Mouse (Mus musculus): ENCODE measurements around the gene Foxb2. TPM values are rescaled to one million over a fixed set of nuclear protein-coding genes. Genes with fewer than 3 reads are reported as not detected.

Gene Foxb2
- 2.6 and 3.2 TPM in 2 replicates for polyA plus RNA-seq (2016; fragmentation: Nextera tagmentation; extraction: Ambion mirVana)

- H3K27ac ChIP-seq, result no peak within 1 kb of the TSS
- H3K9me3 ChIP-seq (replicated peaks), result no peaks in the 10 kb centered on the region
- 0 out of 2 replicates have a peak, but pooled peaks have one; percentile 4 for ATAC-seq (ENCODE audit: low FRiP score)
- no peaks in the 10 kb centered on the region for H3K36me3 ChIP-seq
- peaks cover 38% of the 10 kb centered on the region for H3K4me1 ChIP-seq
- peaks cover 99% of the 10 kb centered on the region for H3K27me3 ChIP-seq
- H3K9ac ChIP-seq, result peak within 1 kb of the TSS; percentile 57
- peak within 1 kb of the TSS; percentile 46 for H3K4me3 ChIP-seq
- under 1% methylated on average over 40 of the region's 40 CpGs for WGBS
- H3K4me2 ChIP-seq (replicated peaks), result peak within 1 kb of the TSS; percentile 84
Observed at GRCm38 (mm10) chr19:16873221-16873861, at the start of gene Foxb2. Gene Foxb2 (minus strand): TSS chr19:16873805.

GRCm38 (mm10) chr19:16911507-16911906 lies 37.9 kb upstream of the Foxb2 start:
- H3K4me1 ChIP-seq, result no peaks in the 10 kb centered on the region
- H3K9ac ChIP-seq, result no peak overlapping the region
- H3K4me3 ChIP-seq, result no peak overlapping the region
- no peak overlapping the region for H3K27ac ChIP-seq
- H3K4me2 ChIP-seq (replicated peaks), result no peak overlapping the region
- H3K9me3 ChIP-seq (replicated peaks), result no peaks in the 10 kb centered on the region; the same call in 1 of the 2 replicates
- ATAC-seq (ENCODE audit: low FRiP score), result no peak
- WGBS, result 81% methylated on average over 5 of the region's 5 CpGs
- no peaks in the 10 kb centered on the region for H3K36me3 ChIP-seq
- H3K27me3 ChIP-seq, result no peaks in the 10 kb centered on the region

GRCm38 (mm10) chr19:16903106-16903505 lies 29.5 kb upstream of the Foxb2 start:
- Histone ChIP-seq H3K36me3 (no peaks in the 10 kb centered on the region), H3K27me3 (no peaks in the 10 kb centered on the region), H3K27ac (no peak overlapping the region), H3K4me3 (no peak overlapping the region), H3K9me3 (replicated peaks) (no peaks in the 10 kb centered on the region), H3K9ac (no peak overlapping the region), H3K4me2 (replicated peaks) (no peak overlapping the region), H3K4me1 (no peaks in the 10 kb centered on the region)
- no peak for ATAC-seq (ENCODE audit: low FRiP score)
- 85% methylated on average over 2 of the region's 2 CpGs for WGBS

DNA sequence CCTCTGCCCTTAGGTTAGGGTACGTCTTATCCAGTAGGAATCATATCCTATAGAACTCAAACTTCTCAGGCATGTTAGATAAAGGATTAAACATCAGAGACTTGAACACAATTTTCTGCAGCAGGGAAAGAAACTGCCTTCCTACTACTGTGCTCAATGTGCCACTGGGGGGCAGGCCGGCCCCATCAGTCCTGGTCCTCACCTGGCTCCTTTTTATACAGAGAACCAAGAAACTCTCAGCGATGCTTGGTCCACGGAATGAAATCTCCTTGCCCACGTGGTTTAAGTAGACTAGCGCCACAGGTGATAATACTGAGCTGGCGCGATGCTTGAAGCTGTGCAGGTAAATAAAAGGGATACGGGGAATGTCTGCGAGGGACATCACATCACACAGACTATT lies 26.1 kb upstream of the Foxb2 start:
- H3K36me3 ChIP-seq, result no peaks in the 10 kb centered on the region
- no peak for ATAC-seq (ENCODE audit: low FRiP score)
- H3K27me3 ChIP-seq, result no peaks in the 10 kb centered on the region
- H3K4me1 ChIP-seq, result no peaks in the 10 kb centered on the region
- no peaks in the 10 kb centered on the region for H3K9me3 ChIP-seq (replicated peaks)
- H3K4me3 ChIP-seq, result no peak overlapping the region
- H3K4me2 ChIP-seq (replicated peaks), result no peak overlapping the region
- 62% methylated on average over 10 of the region's 10 CpGs for WGBS
- H3K27ac ChIP-seq, result no peak overlapping the region
- H3K9ac ChIP-seq, result no peak overlapping the region

GRCm38 (mm10) chr19:16898576-16898975 lies 25.0 kb upstream of the Foxb2 start:
- Histone ChIP-seq H3K9ac (no peak overlapping the region), H3K27me3 (no peaks in the 10 kb centered on the region), H3K4me1 (no peaks in the 10 kb centered on the region), H3K4me2 (replicated peaks) (no peak overlapping the region), H3K27ac (no peak overlapping the region), H3K9me3 (replicated peaks) (no peaks in the 10 kb centered on the region), H3K36me3 (no peaks in the 10 kb centered on the region), H3K4me3 (no peak overlapping the region)
- ATAC-seq (ENCODE audit: low FRiP score), result no peak
- WGBS, result 87% methylated on average over 5 of the region's 5 CpGs

DNA sequence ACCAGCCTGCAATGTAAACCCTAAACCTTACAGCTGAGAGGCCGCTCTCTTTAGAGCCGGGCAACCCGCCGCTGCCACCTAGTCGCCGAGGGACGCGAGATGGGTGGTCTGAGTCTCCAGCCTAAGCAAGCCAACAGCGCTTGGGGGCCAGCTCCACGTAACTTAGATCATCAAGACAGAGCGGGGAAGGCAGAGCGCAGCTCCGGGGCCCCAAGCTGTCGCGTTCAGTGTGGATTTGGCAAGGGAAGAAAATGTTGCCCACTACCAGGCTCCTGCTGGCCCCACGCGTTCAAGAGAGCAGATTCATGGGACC lies 2.8 kb upstream of the Foxb2 start:
- Histone ChIP-seq H3K4me1 (peaks cover 38% of the 10 kb centered on the region), H3K36me3 (no peaks in the 10 kb centered on the region), H3K9ac (no peak overlapping the region), H3K4me3 (peak overlapping the region; percentile 13), H3K4me2 (replicated peaks) (peak overlapping the region; percentile 38), H3K27me3 (peaks cover 90% of the 10 kb centered on the region), H3K27ac (no peak overlapping the region), H3K9me3 (replicated peaks) (no peaks in the 10 kb centered on the region)
- whole genome bisulfite sequencing, result under 1% methylated on average over 17 of the region's 17 CpGs
- no peak for ATAC-seq (ENCODE audit: low FRiP score)

DNA sequence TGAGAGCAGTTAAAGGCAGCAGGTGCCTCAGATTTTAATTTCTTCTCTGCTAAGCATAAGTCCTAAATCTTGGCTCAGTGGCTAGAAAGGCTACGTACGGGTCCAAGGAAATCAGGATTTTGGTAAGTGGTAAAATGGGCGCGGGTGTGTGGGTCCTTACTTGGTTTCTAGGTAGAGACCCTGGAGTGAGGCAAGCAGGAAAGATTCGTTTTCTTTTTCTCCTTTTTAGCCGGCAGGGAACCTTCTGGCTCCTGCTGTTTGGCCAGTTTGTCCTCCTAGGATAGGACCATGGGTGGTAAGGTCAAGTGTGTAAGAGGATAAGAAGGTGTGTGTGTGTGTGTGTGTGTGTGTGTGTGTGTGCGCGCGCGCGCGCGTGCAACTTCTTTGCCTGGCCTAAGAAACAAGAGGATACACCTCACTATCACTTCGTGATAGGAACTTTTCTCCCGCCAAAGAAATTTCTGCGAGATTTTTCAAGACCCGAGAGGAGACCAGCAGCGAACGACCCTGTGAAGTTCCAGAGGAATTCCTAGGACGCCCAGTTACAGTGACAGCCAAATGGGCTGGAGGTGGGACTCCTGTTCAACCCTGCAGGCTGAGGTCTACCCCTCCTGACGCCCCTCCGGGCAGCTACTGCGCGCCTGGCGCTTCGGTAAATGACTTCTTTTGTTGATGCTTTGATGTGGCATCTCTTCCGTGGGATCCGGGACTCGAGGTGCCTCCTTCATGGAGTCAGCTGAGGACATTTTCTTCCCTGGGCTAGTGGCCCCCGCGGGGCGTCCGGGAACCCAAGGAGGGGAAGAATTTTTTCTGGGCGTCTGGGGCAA lies 2.2 kb upstream of the Foxb2 start:
- H3K36me3 ChIP-seq, result no peaks in the 10 kb centered on the region
- no peak for ATAC-seq (ENCODE audit: low FRiP score)
- peaks cover 94% of the 10 kb centered on the region for H3K27me3 ChIP-seq
- no peak overlapping the region for H3K9ac ChIP-seq
- peak overlapping the region; percentile 13 for H3K4me3 ChIP-seq
- peak overlapping the region; percentile 38 for H3K4me2 ChIP-seq (replicated peaks)
- H3K27ac ChIP-seq, result no peak overlapping the region
- H3K9me3 ChIP-seq (replicated peaks), result no peaks in the 10 kb centered on the region
- under 1% methylated on average over 34 of the region's 34 CpGs for WGBS
- H3K4me1 ChIP-seq, result peaks cover 38% of the 10 kb centered on the region

GRCm38 (mm10) chr19:16874991-16875540 lies 1.5 kb upstream of the Foxb2 start:
- Histone ChIP-seq H3K4me2 (replicated peaks) (peak overlapping the region; percentile 84; the same call in 1 of the 2 replicates), H3K4me3 (peak overlapping the region; percentile 46; the same call in 1 of the 2 replicates), H3K9me3 (replicated peaks) (no peaks in the 10 kb centered on the region), H3K4me1 (peaks cover 38% of the 10 kb centered on the region), H3K9ac (no peak overlapping the region), H3K36me3 (no peaks in the 10 kb centered on the region), H3K27me3 (peaks cover 96% of the 10 kb centered on the region), H3K27ac (no peak overlapping the region)
- no peak for ATAC-seq (ENCODE audit: low FRiP score)
- 4% methylated on average over 14 of the region's 14 CpGs for WGBS

DNA sequence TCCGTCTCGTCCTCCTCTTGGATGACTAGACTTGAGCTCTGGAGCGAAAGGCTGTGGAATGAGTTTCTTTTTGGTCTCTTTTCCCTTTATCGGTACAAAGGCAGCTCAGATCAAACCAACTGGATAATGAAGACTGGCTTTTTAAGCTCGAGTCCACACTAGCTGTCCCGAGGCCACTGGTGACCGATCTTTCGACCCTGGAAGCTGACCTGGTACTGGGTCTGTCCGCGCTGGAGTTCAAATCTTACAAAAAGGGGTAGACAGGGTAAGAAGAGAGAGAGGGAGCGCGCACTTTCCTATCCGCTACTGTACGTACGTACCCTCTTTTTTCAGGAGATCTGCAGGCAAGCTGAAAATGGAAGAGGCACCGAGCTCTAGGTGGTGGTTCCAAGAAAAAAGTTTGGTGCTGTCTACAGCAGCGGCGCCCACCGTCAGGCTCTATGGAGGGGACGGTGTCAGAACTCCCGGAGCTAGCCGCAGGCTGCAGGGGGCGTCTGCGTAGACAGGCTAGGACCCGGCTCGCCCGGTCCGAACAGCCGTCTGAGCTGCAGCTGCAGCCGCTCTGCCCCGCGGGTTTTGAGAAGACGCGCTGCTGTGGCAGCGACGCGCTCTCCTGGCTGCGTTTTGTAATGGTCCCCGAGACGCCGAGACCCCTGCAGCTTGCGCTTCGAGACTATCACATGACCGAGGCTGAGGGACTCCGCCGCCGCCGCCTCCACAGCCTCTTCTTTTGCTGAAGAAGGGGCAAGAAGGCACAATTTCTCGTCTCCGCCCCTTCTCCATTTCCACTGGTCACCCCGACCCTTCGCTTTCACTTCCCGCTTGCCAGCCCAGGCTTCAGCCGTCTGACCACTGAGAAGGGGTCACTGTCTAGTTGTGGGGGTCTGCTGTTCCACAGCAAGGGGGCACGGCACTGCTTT lies 597 bp upstream of the Foxb2 start:
- WGBS, result under 1% methylated on average over 55 of the region's 55 CpGs
- no peak overlapping the region for H3K9ac ChIP-seq
- peak; percentile 17; the same call in 1 of the 2 replicates for ATAC-seq (ENCODE audit: low FRiP score)
- no peak overlapping the region for H3K27ac ChIP-seq
- no peaks in the 10 kb centered on the region for H3K9me3 ChIP-seq (replicated peaks)
- peaks cover 99% of the 10 kb centered on the region for H3K27me3 ChIP-seq
- H3K4me1 ChIP-seq, result peaks cover 38% of the 10 kb centered on the region
- H3K36me3 ChIP-seq, result no peaks in the 10 kb centered on the region
- H3K4me2 ChIP-seq (replicated peaks), result peak overlapping the region; percentile 84
- peak overlapping the region; percentile 46 for H3K4me3 ChIP-seq

- H3K4me2 ChIP-seq (replicated peaks), result peak overlapping the region; percentile 84
- no peaks in the 10 kb centered on the region for H3K36me3 ChIP-seq
- no peaks in the 10 kb centered on the region for H3K9me3 ChIP-seq (replicated peaks)
- WGBS, result under 1% methylated on average over 71 of the region's 88 CpGs
- peaks cover 38% of the 10 kb centered on the region for H3K4me1 ChIP-seq
- peak; percentile 57 for ATAC-seq (ENCODE audit: low FRiP score)
- H3K9ac ChIP-seq, result peak overlapping the region; percentile 57
- peaks cover 99% of the 10 kb centered on the region for H3K27me3 ChIP-seq
- H3K4me3 ChIP-seq, result peak overlapping the region; percentile 46
- H3K27ac ChIP-seq, result no peak overlapping the region
Observed at GRCm38 (mm10) chr19:16872331-16873180, 1.0 kb downstream of the Foxb2 start.

DNA sequence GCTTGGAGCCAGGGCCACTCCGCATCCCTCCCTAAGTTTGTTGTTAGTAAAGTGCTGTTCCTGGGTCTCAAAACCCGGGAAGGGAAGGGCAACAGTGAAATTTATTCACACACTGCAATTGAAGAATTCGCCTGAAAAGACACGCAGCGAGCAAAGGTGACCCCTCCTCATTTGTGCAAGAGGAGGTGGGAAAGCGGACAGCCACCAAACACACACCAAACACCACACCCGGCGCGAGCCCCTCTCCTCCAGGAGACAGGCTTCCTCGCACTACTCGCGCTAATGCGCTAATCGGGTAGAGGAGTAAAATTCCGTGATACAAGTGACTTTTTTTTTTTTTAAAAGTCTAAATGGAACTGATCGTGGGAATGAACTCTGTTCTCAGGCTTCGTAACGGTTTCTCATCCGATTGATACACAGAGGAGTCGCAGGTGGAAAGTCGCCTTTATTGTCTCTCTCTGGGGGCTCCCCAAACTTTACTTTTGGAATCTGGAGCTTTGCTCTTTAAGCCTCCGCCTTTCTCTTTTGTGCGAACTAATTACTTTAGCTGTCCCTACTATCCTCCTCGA lies 2.3 kb downstream of the Foxb2 start:
- peaks cover 94% of the 10 kb centered on the region for H3K27me3 ChIP-seq
- H3K4me2 ChIP-seq (replicated peaks), result no peak overlapping the region
- under 1% methylated on average over 24 of the region's 24 CpGs for WGBS
- peaks cover 34% of the 10 kb centered on the region for H3K4me1 ChIP-seq
- no peaks in the 10 kb centered on the region for H3K9me3 ChIP-seq (replicated peaks)
- ATAC-seq (ENCODE audit: low FRiP score), result no peak
- no peak overlapping the region for H3K9ac ChIP-seq
- no peak overlapping the region for H3K27ac ChIP-seq
- H3K4me3 ChIP-seq, result peak overlapping the region; percentile 8
- no peaks in the 10 kb centered on the region for H3K36me3 ChIP-seq
